Mouse (Mus musculus) liver, embryonic 14.5 days (tissue): ENCODE measurements around the gene Spred1. TPM values are rescaled to one million over a fixed set of nuclear protein-coding genes. Genes with fewer than 3 reads are reported as not detected.

Experiments used
- ATAC-seq: fragments of 200-750 bp; cut with Nextera tagmentation; 2 replicates; pipeline ENCODE4 v1.8.0; 2017; ENCODE audit warnings: moderate number of reproducible peaks, mild to moderate bottlenecking, moderate library complexity; ENCODE audit not compliant: insufficient read depth
- DNase-seq, 3 experiments: peaks; one replicate each; pipeline ENCODE4 v3.0.0-alpha.2; 2012 to 2013; ENCODE audit warnings: low read depth in 3 of 3, low spot score in 3 of 3
- H3K27ac ChIP-seq: fragments of 300-500 bp; sonication (generic); 2 replicates; pipeline ENCODE4 v1.5.1; 2014; ENCODE audit warnings: moderate library complexity, mild to moderate bottlenecking, control low read depth, inconsistent platforms
- H3K27me3 ChIP-seq: fragments of 300-500 bp; sonication (generic); 2 replicates; pipeline ENCODE4 v1.6.1; 2014; ENCODE audit warnings: mild to moderate bottlenecking, low read length, moderate library complexity; ENCODE audit not compliant: control insufficient read depth, insufficient read depth
- H3K36me3 ChIP-seq: fragments of 300-500 bp; sonication (generic); replicated peaks from 2 replicates; pipeline ENCODE4 v1.6.1; 2014; ENCODE audit warnings: low read depth; ENCODE audit not compliant: control insufficient read depth, insufficient read depth
- H3K4me1 ChIP-seq, 2 experiments: fragments of 200-500 bp in 1 of 2; fragments of 300-500 bp in 1 of 2; sonication (generic) in 1 of 2; replicated peaks; 2 replicates each; pipeline ENCODE4 v1.6.1; 2012 to 2014; ENCODE audit warnings: antibody characterized with exemption in 1 of 2, inconsistent platforms in 1 of 2, low read length in 1 of 2; ENCODE audit not compliant: control insufficient read depth in 2 of 2, insufficient read depth in 2 of 2
- H3K4me2 ChIP-seq: fragments of 300-500 bp; sonication (generic); 2 replicates; pipeline ENCODE4 v1.6.1; 2014; ENCODE audit warnings: low read depth, mild to moderate bottlenecking, control low read depth, moderate library complexity
- H3K4me3 ChIP-seq, 2 experiments: fragments of 200-500 bp in 1 of 2; fragments of 300-500 bp in 1 of 2; sonication (generic) in 1 of 2; 2 replicates each; pipeline ENCODE4 v1.5.1; 2012 to 2014; ENCODE audit warnings: low read depth in 2 of 2, low read length in 2 of 2, mild to moderate bottlenecking in 2 of 2, control low read depth in 1 of 2, inconsistent platforms in 1 of 2, moderate library complexity in 1 of 2; ENCODE audit not compliant: insufficient read depth in 1 of 2
- H3K9ac ChIP-seq: fragments of 300-500 bp; sonication (generic); replicated peaks from 2 replicates; pipeline ENCODE4 v1.6.1; 2014; ENCODE audit warnings: mild to moderate bottlenecking, control low read depth, moderate library complexity
- H3K9me3 ChIP-seq: fragments of 300-500 bp; sonication (generic); 2 replicates; pipeline ENCODE4 v1.6.1; 2016; ENCODE audit warnings: low read length, mixed read lengths; ENCODE audit not compliant: control insufficient read depth
- CTCF ChIP-seq: IDR thresholded peaks from 2 replicates; pipeline ENCODE4 v1.5.1; 2016; ENCODE audit warnings: antibody characterized with exemption, low read depth, control low read depth
- EP300 ChIP-seq: IDR thresholded peaks from 2 replicates; pipeline ENCODE4 v1.6.1; 2016; ENCODE audit warnings: antibody characterized with exemption, low read depth
- WGBS: fragments of 180-500 bp; shearing (Covaris S2); extraction: QIAGEN DNeasy Blood & Tissue Kit; methylation state at CpG from one replicate; pipeline ENCODE4 v1.1.7; 2014; ENCODE audit not compliant: insufficient replicate concordance; 5-methylcytosine and 5-hydroxymethylcytosine counted together
- microRNA counts: library from miRNA; unstranded; fragments of <30 nt; microRNA quantifications from one replicate; lab custom pipeline; 2016
- microRNA-seq: library from miRNA; unstranded; fragments of <30 nt; microRNA quantifications from one replicate; pipeline ENCODE4, GENCODE M21; 2016
- polyA plus RNA-seq, 2 experiments: library from polyadenylated mRNA; depleted of rRNA in 1 of 2; stranded (reverse) in 1 of 2; unstranded in 1 of 2; fragments of >200 nt; fragmentation: Nextera tagmentation in 1 of 2; extraction: Ambion mirVana in 1 of 2; gene quantifications; 2 replicates each; pipeline versions ENCODE4 v1.2.1 to v1.2.3; 2012 to 2014

Spred1 gene
- polyA plus RNA-seq, 2 experiments = 2.4 to 2.7 TPM

DNA sequence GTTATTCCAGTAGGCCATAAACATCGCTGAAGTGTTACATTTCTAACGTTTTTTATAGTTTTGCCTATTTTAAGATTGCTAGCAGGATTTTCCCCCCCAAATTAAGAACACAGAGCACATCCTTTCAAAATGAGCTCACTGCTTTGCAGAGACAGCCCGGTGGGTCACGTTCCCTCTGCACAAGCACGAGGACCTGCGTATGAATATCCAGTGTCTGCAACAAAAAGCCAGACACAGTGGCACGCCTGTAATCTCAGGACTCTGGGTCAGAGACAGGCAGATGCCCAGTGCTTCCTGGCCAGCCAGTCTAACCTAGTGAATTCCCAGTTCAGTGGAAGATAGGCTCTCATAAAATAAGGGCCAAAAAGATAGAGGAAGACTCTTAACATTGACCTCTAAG, 109.1 kb downstream of the Spred1 start:
- no peaks in the 10 kb centered on the region for H3K9me3 ChIP-seq
- no peak overlapping the region for H3K4me2 ChIP-seq
- no peak overlapping the region for H3K27ac ChIP-seq
- no peaks in the 10 kb centered on the region; a peak in 1 of 4 replicates for H3K4me1 ChIP-seq
- TF ChIP-seq CTCF (no peak), EP300 (no peak)
- ATAC-seq (no peak), DNase-seq (no peak)
- no peaks in the 10 kb centered on the region for H3K27me3 ChIP-seq
- no peak overlapping the region for H3K9ac ChIP-seq
- 68% methylated on average over 7 of the region's 7 CpGs for WGBS
- no peaks in the 10 kb centered on the region for H3K36me3 ChIP-seq
- no peak overlapping the region for H3K4me3 ChIP-seq

DNA sequence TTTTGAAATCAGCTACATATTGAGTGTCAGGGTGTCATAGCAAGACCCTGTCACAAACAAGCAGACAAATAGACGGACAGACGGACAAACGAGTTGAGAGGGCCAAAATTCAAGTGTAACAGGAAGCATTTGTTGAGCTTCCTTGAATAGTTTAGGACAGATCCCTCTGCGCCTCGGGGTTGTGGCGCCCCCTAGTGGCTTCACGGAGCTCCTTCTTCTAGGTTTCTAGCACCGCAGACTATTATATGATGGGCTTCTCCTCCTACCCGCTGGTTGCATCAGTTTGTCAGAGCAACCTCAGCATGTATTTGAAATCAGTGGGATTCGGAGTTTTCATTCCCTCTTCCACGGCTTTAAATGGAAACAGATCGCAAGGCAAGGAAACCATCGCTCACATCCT, 110.1 kb downstream of the Spred1 start:
- Histone ChIP-seq H3K4me1 (no peaks in the 10 kb centered on the region; a peak in 1 of 4 replicates), H3K4me2 (no peak overlapping the region), H3K27ac (no peak overlapping the region), H3K27me3 (no peaks in the 10 kb centered on the region), H3K9ac (no peak overlapping the region), H3K36me3 (no peaks in the 10 kb centered on the region), H3K9me3 (no peaks in the 10 kb centered on the region), H3K4me3 (no peak overlapping the region)
- DNase-seq = peak in 2 of 3 experiments; percentile 28 to 40
- 7% methylated on average over 13 of the region's 13 CpGs for WGBS
- ATAC-seq = no peak
- TF ChIP-seq EP300 (no peak), CTCF (peak; percentile 86)

MicroRNAs within 50 kb of the gene (microRNA counts, 519-probe panel; counts per million panel counts)
- 69.9 counts per million for microRNA mmu-miR-674 (lab: Ali Mortazavi, UCI)

Small RNA genes within 50 kb of the gene (microRNA-seq; reads per million reads assigned to microRNA genes)
- gene Mir674 = 674 reads per million, percentile 68 among the genes with 10 or more reads in this experiment

Other genes with a start within 250 kb of the Spred1 start
- not detected in 2 replicates for gene Tmco5, start 242.7 kb upstream of the Spred1 start, polyA plus RNA-seq (2012; rRNA removed)
- gene Tmco5, start 242.7 kb upstream of the Spred1 start, polyA plus RNA-seq (2014; fragmentation: Nextera tagmentation; extraction: Ambion mirVana) = not detected in 2 replicates
- 6.4 and 11.1 TPM in 2 replicates for gene Fam98b, start 128.4 kb downstream of the Spred1 start, polyA plus RNA-seq (2012; rRNA removed)
- gene Fam98b, start 128.4 kb downstream of the Spred1 start, polyA plus RNA-seq (2014; fragmentation: Nextera tagmentation; extraction: Ambion mirVana) = 1.9 and 3.0 TPM in 2 replicates
- gene Rasgrp1, start 221.6 kb downstream of the Spred1 start, polyA plus RNA-seq (2012; rRNA removed) = 0.31 and 0.49 TPM in 2 replicates
- gene Rasgrp1, start 221.6 kb downstream of the Spred1 start, polyA plus RNA-seq (2014; fragmentation: Nextera tagmentation; extraction: Ambion mirVana) = 0.49 and 0.57 TPM in 2 replicates